Mouse (Mus musculus) heart, adult 2 months (tissue): ENCODE measurements around the gene Gpc1.

Experiments
- CTCF ChIP-seq: fragments of 200-600 bp; IDR thresholded peaks from 2 replicates; pipeline ENCODE4 v1.8.1; 2022; ENCODE audit warnings: antibody characterized with exemption, mild to moderate bottlenecking, moderate library complexity
- EP300 ChIP-seq: fragments of 200-500 bp; IDR thresholded peaks from 2 replicates; pipeline ENCODE4 v1.6.1; 2011; ENCODE audit warnings: low read depth, low read length, control low read depth; ENCODE audit not compliant: insufficient read depth
- POLR2A ChIP-seq: fragments of 200-500 bp; IDR thresholded peaks from 2 replicates; pipeline ENCODE4 v1.6.1; 2011; ENCODE audit warnings: mild to moderate bottlenecking, low read depth, low read length, control low read depth; ENCODE audit not compliant: insufficient read depth

DNA sequence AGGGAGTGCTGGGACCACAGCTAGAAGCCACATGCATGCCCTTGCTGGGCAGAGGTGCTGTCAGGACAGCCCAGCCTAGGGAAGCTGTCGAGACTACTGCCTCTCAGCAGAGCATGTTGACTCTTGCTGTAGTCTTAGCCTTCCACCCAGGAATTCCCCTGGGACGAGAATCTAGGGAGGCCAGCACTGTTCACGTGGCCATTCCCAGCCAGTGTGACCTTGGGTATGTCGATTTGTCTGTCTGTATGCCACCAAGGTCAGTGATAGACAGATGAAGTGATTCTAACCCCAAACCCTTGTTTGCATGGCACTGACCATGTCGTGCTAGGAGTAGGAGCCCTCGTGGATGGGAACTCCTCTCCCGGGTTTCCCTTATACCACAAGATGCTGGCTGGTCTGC lies 14.4 kb downstream of the Gpc1 start:
- TF ChIP-seq POLR2A, result no peak
- no peak for TF ChIP-seq CTCF
- no peak for TF ChIP-seq EP300
